Mouse (Mus musculus) central nervous system, embryonic 18 days (tissue): ENCODE results near the gene Dpyd. TPM values are rescaled to one million over a fixed set of nuclear protein-coding genes. Genes with fewer than 3 reads are reported as not detected.

Experiments
- polyA plus RNA-seq: library from polyadenylated mRNA; depleted of rRNA; stranded (reverse); fragments of >200 nt; gene quantifications from 2 replicates; pipeline ENCODE4 v1.2.3, GENCODE M21; 2012; rRNA removed

Dpyd gene
- 2.5 and 2.8 TPM in 2 replicates for polyA plus RNA-seq

DNA sequence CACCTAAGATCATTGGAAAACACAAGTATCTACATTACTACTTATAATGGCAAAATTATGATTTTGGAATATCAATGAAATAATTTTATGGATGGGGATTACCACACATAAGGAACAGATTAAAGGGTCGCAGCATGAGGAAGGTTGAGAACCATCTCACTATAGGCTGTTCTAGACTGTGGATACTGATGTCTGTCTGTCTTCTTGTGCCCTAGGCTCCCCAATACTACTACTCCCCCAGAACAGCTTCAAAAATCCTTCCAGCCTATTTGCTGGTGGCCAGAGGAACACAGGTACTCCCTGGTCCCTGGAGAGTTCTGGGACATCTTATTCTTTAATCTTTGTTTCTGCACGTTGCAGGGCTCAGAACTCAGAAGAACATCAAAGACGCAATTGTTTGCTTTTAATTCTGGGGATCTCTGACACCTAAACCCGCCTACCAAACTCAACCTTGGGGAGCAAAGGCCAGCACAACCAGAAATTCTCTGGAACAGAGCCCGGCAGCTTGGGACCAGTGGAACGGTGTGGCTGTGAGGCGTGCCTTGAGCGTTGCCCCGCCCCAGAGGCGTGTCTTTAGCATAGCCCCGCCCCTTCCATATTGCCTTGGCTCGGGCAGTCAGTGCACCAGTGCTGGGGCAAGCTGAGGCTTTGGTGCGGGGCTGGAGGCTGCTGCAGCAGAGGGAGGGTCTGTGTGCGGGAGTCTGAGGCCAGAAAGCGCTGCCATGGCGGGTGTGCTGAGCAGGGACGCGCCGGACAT lies at the start of gene Dpyd:
Gene Dpyd, plus strand, starts transcription at position 576 of the 757 bp plus-strand sequence.

